Mouse (Mus musculus): ENCODE measurements around the gene Hivep1. TPM values are rescaled to one million over a fixed set of nuclear protein-coding genes. Genes with fewer than 3 reads are reported as not detected.

The Hivep1 gene
- total RNA-seq, 4 experiments from 2014 or later = 8.3 to 16.7 (median 12.6) TPM

DNA sequence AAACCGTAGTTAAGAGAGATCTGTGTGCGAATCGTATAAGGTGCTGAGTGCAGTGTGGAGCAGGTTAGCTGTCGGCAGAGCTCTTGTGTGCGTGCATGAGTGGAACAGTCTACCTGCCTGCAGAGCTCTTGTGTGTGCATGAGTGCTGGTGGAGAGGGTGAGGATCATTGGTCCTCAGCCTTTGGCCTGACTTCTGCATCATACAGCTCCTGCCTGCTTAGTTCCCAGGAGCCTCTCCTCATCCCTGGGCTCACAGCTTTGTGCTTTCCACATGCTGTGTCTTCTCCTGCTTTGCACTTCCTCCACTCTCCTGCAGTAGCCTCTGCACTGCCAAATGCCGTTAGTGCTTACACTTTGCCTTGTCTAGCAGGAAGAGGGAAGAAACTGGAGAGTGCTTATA is 60.2 kb downstream of the Hivep1 start:
- DNase-seq (ENCODE audit: low spot score in 2 of 2) = no peak

DNA sequence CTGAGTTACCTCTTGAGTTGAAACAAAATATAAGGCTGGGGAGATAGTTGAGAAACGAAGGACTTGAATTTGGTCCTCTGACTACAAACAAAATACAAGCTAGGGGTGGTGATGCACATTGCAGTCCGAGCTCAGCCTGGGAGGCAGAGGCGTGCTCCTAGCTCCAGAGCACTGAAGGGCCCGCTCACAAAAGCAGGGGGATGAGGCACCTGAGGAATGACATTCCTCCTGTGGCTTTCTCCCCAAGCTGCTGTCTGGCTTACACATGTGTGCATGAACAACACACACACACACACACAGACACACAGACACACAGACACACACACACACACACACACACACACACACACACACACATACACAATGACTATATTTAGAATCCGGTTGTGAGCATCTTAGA is 60.9 kb downstream of the Hivep1 start:
- no peak for DNase-seq (ENCODE audit: low spot score in 2 of 2)

DNA sequence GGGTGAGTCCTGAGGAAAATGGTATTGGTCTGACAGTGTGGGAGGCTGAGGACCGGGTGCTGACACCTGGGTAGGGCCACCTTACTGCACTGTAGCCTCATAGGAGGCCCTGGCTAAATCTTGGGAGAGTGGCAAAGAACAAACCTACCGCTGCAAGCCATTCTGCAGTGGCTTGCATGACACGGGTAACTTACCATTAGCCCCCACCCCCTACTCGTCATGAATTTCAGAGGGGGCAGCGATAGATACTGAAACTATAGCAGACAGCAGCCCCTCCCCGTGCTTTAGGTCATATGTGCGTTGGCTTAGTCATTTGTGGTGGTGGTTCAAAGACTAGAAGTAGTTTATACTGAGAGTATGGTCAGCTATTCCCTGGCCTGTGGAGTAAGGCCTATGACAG is 61.8 kb downstream of the Hivep1 start:
- DNase-seq (ENCODE audit: low spot score in 2 of 2) = no peak

DNA sequence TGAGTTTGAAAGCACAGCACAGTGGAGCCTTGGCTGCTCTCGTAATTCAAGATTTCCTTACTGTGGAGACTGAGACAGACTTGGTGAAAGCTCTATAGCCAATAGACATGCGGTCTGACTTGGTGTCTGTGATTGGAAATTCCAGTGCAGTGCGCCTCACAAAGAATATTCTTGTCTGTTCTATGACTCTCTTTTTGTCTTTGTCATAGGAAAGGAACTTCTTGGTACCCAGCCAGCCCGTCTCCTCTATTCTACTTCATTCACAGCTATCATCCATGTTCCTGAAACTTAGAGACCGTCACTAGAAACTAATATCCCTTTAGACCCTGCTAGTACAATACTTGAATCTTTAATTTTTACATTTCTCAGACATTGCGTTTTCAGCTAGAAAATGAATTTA is 64.5 kb downstream of the Hivep1 start:
- DNase-seq (ENCODE audit: low spot score in 2 of 2) = no peak

DNA sequence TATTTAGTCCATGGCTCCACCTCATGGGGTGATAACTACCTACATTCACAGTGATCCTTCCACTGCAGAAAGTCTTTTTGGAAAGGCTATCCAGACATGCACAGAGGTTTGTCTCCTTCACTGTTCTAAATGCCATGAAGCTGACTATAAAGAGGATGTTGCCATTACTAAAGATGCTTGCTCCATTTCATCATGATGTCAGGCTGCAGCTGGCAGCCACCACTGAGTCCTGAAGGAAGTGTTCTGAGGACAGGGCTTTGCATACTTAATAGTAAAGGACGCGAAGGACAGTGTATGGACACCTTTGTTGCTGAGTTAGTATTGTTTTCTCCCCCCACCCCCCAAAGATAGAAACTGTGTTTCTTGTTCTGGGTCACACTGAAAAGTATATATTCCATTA is 67.2 kb downstream of the Hivep1 start:
- no peak for DNase-seq (ENCODE audit: low spot score in 2 of 2)

DNA sequence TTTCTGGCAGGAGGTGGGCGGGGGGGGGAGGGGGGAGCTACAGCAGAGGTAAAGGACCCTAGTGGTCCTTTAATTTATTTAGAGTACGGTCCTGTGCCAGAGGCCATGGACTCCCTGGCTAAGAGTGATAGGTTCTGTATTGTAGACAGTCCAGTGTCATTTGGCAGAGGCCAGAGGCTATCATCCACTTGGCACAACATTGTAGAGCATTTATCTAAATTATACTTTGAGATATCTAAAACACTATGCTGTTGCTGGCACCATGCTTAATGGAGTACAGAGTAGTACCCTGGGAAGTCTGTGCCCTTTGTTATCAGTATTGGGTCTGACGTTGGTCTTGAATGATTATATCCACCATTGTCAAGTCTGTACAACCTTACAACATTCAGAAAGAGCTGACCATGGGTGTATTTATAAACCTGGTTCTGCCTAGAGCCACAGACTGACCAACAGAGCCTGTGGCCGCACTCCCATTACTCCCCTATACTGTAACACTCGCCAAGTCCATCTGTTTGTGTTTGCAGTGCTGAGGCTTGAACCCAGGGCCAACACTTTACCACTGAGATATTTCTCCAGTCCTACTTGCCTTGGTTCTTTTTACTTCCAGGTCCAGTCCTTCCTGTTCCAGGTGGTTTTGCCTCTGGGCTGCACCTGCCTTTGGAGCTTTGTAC is 69.4 kb downstream of the Hivep1 start:
- DNase-seq (ENCODE audit: low spot score in 2 of 2) = no peak

DNA sequence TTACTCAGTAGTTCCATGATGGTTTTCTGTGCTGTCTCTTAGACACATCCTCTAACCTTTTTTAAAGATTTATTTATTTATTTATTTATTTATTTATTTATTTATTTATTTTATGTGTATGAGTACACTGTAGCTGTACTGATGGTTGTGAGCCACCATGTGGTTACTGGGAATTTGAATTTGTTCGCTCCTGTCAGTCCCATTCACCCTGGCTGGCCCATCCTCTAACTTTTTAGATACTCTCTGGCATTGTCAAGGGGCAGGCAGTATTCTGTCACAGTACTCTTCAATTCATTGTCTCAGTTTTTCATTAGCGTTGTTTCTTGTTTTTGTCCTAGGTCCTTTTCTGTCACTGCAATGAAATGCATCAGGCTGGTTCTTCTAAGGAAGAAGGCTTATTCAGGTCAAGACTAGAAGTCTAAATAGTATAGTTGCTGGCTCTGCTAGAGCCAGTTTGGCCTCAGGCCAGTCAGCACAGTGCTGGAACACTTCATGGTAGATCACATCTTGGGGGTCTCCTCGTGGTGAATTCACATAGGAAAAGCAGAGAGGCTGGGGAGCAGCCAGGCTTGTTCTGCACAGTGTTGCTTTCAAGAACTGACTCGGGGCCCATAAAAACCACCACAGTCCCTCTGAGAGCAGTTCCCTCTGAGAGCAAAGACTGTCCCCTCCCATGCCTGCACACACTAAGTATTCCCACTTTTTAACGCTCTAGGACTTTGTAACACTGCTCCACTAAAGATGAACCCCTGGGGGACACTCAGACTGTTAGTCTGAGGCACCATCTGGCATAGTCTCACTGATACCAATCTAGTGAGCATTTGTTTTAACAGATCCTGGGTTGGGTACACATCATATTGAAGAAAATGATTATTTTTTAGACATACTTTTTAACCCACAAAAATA is 70.2 kb downstream of the Hivep1 start:
- no peak for DNase-seq (ENCODE audit: low spot score in 2 of 2)

DNA sequence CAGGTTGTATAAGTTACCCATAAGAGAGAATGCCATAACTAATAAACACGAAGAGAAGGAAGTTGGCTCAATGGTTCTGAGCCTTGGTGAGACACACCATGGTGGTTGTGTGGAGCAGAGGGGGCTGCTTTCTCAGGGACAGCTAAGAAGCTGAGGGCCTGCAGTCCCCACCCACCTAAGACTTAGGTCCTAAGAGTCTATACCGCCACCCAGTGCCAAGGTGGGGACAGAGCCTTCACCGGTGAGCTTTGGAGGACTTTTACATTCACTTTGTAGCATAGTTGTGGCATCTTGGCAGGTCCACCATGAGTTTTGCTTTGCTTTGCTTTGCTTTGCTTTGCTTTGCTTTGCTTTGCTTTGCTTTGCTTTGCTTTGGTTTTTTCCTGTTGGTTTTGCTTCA is 92.8 kb downstream of the Hivep1 start:
- no peak for DNase-seq (ENCODE audit: low spot score in 2 of 2)

DNA sequence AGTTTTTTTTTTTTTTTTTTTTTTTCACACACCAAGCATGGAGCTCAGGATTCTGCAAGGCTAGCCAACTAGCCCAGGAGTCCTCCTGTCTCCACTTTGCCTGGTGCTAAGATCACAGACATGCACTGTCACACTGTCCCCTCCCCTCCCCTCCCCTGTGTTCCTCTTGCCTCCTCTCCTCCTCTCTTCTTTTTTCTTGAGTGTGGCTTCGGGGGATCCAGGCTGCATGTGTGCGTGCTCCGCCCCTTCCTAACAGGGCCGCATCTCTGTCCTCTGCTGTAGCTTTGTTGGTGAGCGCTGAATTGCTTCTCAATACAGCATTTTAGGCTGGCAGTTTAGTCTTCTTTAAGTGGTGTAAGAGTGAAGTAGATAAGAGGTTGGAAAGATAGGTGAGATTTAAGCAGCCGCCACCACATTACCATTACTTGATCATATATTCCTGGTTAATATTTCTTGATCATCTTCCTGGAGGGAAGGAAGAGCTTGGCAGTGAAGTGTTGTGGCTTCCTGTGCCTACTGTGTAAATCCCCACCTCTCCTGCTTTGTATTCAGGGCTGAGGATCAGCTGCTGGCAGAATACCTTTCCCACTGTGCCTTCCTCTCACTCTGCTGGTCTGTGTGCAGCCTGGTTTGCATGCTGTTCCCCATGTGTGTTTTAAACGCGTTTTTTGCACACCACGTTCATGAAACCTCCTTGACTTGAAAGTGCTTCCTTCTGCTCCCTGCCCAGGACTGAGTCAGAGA is 97.7 kb downstream of the Hivep1 start:
- DNase-seq (ENCODE audit: low spot score in 2 of 2) = no peak

DNA sequence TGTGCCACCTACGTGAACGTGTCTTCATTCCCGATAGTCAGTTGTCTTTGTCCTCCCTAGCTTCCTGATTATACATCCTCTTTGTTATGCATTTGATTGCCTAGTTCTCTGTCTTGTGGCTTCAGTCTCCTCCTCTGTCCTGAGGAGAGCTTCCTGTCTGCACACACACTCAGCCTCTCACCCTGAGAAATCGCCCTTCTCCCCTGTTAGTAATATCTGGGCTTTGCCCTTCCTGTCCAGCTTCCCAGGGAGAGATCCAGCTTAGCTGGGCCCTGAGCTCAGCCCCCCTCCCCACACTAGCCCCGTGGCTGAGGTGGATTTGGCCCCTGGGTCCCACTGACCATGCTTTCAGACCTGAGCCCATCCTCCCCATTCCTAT is 98.2 kb downstream of the Hivep1 start:
- DNase-seq (ENCODE audit: low spot score in 2 of 2) = no peak

DNA sequence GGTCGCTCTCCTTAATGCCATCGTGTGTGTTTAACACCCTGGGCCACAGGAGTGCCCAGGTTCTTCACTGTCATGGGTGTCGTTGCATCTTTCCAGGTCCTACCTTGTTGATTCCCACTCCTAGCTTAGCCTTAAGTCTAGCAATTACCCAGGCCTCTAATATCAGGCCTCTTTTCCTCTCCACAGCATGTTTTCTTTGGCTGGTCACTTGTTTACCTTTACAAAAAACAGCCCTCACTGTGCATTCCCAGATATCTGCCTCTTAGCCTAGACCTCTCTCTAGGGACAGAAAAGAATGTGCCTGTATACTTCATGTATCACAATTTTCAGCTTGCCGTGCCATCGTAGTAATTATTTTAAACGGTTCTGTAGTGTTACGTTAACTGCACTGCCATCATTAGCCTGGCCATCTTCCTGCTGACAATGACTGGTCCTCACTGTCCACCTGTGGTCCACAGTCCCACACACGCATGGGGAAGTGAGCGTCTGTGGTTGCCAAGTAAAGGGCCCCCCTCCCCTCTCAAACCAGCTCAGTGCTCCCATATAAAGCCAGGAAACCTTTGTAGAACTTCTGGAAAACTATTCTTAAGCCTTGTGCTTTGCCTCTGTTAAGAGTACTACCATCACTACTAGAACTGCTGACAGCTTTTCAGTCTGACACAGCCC is 98.8 kb downstream of the Hivep1 start:
- no peak for DNase-seq (ENCODE audit: low spot score in 2 of 2)

DNA sequence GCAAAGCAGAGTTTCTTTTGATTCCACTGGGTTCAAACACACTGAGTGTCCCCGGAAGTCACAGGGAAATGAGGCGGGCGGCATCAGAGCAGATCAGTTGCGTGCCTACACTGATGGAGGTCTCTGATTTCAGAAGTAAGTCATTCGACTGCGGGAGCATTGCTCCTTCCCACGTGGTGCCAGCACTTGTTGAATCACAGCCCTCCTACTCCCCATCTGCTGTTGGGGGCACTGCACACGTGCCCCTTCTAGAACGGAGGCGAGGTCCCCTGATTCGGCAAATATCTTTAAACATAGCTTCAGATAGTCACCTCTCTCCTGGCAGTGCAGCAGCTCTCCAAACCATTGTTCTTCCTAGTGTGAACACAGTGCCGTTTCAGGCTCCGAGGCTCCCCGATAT is 106.4 kb downstream of the Hivep1 start:
- DNase-seq (ENCODE audit: low spot score in 2 of 2) = no peak

DNA sequence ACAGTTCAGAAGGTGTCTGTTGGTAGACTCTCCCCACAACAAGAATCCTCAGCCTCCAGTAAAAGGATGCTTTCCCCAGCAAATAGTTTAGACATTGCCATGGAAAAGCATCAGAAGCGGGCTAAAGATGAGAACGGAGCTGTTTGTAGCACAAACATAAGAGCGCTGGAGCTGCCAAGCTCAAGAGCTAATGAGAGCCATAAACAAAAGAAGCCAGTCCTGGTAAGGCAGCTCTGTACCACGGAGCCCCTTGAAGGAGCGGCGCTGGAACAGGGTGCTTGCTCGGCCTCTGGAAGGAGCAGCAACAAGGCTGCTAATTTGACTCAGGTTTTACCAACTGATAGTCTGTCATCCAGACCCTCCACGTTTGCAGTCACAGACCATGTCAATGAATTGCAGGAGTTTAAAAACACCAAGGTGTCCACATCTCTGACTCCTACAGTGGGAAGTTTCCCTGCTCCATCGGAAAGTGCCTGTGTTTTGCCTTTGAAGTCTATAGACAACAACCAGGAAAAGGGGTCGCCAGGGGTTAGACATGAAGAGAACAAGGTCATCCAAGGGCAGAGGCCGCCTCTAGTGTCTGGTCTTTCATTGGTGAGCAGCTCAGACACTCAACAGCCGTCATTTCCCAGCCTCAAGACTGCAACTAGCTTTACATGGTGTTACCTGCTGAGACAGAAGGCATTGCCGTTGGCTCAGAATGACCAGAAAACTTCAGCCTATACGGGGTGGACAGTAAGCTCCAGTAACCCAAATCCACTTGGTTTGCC is 107.8 kb downstream of the Hivep1 start:
- DNase-seq (ENCODE audit: low spot score in 2 of 2) = no peak

DNA sequence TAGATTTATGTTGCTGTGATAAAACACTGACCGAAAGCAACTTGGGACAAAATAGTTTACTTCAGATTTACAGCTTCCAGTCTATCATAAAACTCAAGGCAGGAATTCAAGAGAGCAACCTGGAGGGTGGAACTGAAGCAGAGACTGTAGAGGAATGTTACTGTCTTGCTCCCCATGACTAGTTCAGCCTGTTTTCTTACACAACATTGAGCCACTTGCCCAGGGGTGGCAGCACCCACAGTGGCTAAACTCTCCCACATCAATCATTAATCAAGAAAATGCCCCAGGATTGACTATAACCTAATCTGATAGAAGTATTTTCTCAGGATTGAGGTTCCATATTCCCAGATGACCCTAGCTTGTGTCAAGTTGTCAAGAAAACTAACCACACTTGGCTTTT is 119.0 kb downstream of the Hivep1 start:
- DNase-seq (ENCODE audit: low spot score in 2 of 2) = no peak

DNA sequence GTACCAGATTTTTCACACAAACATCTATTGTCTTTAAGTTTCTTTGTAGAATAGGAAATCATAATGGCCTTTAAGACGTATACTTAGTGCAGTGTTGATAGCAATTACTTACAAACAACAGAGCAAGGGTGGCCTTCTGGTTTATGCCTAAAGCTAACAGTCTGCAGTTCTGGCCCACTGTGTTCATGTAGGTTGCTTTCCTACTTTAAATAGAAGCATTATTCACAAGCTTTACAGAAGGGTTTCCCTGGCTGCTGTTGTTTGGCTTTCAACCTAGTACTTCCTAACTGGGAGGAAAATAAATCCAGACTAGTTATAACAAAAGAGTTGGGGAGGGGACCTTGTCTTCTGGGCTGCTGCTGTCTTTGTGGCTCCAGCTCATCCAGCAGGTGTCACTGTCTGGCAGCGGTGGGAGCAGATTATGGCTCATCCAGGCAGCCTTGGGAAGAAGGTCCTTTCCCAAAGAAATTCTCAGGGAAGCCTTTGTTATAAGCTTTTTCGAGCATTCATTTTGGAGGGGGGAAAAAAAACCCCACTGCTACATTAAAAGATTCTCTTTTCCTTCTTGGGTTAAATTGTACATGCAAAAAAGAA is 123.1 kb downstream of the Hivep1 start:
- DNase-seq (ENCODE audit: low spot score in 2 of 2) = no peak

DNA sequence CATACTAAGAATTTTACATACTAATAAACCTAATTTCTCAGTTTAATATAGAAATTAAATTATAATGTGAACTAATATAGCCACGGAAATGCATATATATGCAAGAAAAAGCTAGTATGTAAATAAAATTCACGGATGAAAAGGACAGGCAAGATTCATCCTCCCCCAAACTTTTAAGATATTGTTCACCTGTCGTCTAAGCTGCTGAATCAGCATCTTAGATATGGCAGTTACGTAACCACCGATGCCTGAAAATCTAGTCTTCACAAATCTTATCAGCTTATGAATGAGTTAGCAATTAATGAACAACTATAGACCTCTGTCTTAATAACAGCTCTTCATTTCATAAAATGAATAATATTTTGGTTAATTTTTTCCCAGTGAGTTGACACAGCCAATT is 130.8 kb downstream of the Hivep1 start:
- no peak for DNase-seq (ENCODE audit: low spot score in 2 of 2)

DNA sequence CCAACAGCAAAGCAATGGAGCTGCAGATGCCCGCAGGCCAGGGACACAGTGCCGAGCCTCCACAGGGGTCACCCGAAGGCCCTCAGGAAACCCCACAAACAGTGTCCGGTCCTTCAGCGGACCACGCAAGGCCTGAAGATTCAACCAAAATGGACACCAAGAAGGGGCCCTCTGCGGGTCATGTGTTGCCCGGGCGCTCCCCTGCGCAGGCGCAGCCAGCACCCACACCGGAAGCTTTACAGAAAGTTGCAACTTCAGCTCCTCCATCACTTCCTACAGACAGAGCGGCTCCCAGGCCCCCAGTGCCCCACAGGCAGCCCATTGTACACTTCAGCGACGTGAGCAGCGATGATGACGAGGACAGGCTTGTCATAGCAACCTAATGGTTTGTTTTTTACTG is 132.3 kb downstream of the Hivep1 start:
- DNase-seq (ENCODE audit: low spot score in 2 of 2) = no peak

DNA sequence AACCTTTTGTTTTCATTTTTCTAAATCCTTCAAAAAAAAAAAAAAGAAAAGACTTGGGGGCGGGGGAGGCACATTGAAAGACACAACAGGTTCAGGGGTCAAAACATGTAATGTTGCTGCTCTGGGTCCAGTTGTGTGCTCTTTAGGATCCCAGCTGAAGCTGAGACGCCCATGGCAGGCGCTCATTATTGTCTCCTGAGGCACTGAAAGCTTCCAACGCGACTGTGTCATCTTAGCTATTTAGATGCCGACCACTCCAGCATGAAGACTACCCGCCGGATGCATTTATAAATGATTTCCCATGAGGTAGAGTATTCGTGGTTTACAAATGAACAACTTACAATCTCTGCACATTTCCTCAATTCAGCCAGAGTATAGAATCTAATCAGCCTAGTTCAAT is 141.2 kb downstream of the Hivep1 start:
- DNase-seq (ENCODE audit: low spot score in 2 of 2) = no peak

DNA sequence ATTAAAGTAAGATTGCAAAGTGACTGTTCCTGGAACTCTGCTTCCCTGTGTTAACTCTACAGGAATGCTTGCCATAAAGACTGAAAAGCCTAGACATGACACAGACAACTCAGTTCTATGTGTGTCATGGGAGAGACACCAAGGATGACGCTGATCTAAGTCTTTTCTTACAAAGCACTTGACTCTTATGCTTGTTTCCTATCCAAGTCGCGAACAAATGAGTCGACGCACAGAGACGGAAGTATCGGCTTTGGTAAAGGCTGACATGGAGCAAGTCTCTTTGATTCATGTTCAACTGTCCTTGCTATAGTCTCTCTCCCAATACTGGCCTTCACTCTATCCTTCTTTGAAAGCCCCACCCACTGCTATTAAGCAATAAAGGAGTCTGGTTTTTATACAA is 143.8 kb downstream of the Hivep1 start:
- DNase-seq (ENCODE audit: low spot score in 2 of 2) = no peak

DNA sequence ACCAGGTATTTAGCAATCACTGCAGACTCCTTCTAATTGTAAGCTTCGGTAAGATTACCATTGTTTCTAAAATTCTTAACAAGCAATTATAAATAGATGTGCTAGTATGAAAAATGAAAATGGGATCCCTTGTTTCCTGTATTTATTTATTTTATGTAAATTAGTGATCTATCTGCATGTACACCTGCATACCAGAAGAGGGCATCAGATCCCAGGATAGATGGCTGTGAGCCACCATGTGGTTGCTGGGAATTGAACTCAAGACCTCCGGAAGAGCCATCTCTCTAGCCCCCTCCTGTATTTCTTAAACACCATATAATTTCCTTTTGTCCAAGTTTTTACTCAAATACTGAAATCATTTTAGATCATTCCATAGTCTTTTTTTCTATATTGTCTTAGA is 145.8 kb downstream of the Hivep1 start:
- DNase-seq (ENCODE audit: low spot score in 2 of 2) = no peak

DNA sequence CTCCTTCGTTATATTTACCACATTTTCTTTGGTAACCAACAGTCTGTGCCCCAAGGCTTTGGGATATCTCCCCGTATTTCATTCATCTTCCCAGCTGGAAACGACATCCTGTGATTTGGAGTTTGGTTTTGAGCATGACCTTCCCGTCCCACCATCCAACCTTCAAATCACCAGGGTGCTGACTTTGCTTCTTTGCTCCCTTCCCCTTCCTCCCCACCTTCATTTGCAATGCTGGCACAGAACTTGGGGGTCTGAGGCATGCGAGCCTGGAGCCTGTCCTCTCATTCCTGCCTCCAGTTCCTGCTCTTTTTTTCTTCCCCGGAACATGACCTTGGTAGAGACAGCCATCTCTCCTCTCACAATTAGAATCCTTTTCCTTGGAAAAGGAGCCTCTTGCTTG is 161.7 kb downstream of the Hivep1 start:
- no peak for DNase-seq (ENCODE audit: low spot score in 2 of 2)

Data from gastrocnemius, adult 8-10 months (tissue).